19 mouse cellular contexts compared by ENCODE assay signal in the genomic region with DNA sequence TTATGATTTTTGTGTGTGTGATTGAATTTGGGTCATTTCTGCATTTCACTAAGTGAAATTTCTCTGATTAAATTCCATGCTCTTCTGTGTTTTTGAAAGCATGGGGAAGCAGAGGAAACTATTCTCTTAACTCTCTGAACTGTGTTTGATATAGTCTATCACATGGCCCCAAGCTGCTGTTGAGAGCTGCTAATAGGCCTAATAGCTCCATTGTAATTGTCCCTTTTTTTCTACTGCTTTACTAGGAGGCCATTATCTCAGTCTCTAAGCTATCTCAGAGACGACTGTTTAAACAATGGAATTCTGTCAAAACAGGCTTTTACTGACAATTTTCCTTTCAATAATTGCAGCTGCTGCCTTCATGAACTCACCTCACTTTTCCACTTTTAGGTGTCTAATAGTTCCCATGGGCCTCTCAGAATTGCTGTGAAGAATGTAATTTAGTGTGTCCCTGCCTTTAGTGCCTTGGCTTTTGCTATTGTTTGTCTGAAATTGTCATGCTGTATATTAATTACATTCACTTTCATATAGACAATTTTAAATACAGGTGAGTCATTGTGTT.
DNase-seq lines count a peak whose midpoint lies in the region; ATAC-seq and TF ChIP-seq lines count a peak whose summit lies in the region.
"Had no signal": no experiment of that assay in that cellular context is flagged by ENCODE, and none has a peak within 500 bp of the region (broad histone marks: within the 10 kb centered on the region; RNA-seq: fewer than 3 reads in every experiment).

No protein-coding gene starts in this region.

- ATAC-seq in embryonic facial prominence, embryonic 11.5 days (replicated peaks; ENCODE audit: insufficient number of reproducible peaks, low FRiP score, low TSS enrichment, low read depth) = no peak
- ATAC-seq in forebrain, embryonic 13.5 days = peak; percentile 88
- peak; percentile 96; the same call in 1 of the 2 replicates for ATAC-seq in forebrain, postnatal 0 days
- ATAC-seq: intestine, embryonic 16.5 days had no signal

- no peak overlapping the region for H3K4me2 ChIP-seq in embryonic facial prominence, embryonic 11.5 days (ENCODE audit: low read depth, low read length)
- H3K4me2 ChIP-seq in forebrain, embryonic 13.5 days = no peak overlapping the region
- no peak overlapping the region for H3K4me2 ChIP-seq in forebrain, postnatal 0 days (ENCODE audit: low read depth)
- H3K4me2 ChIP-seq: embryonic facial prominence, embryonic 15.5 days; heart, embryonic 13.5 days; hindbrain, embryonic 15.5 days had no signal

- DNase-seq in embryonic facial prominence, embryonic 11.5 days (ENCODE audit: low spot score) = peak; percentile 1
- DNase-seq in embryonic facial prominence, embryonic 10.5 days (ENCODE audit: low spot score) = no peak
- DNase-seq in brain, embryonic 14.5 days (ENCODE audit: low read depth) = peak; percentile 77
- peak; percentile 18 for DNase-seq in forebrain, postnatal 0 days
- no peak for DNase-seq in kidney, adult 2 months
- no peak for DNase-seq in cerebellum, postnatal 14 days
- DNase-seq in adrenal gland, adult 8-10 months = no peak
- DNase-seq: adrenal gland, postnatal 14 days; cerebellum, adult 18-20 months; cerebellum, adult 9-11 months; gastrocnemius, postnatal 36 days; heart, adult 11 months; heart, postnatal 36 days had no signal

- no peaks in the 10 kb centered on the region for H3K4me1 ChIP-seq in embryonic facial prominence, embryonic 11.5 days (ENCODE audit: control insufficient read depth, insufficient read depth, low read length)
- H3K4me1 ChIP-seq in embryonic facial prominence, embryonic 10.5 days = no peaks in the 10 kb centered on the region
- H3K4me1 ChIP-seq in forebrain, embryonic 13.5 days = 0 out of 2 replicates have a peak, but pooled peaks cover 5% of the 10 kb centered on the region
- no peaks in the 10 kb centered on the region for H3K4me1 ChIP-seq in forebrain, postnatal 0 days (ENCODE audit: insufficient read depth)
- H3K4me1 ChIP-seq in kidney, adult 2 months (ENCODE audit: control insufficient read depth, insufficient read depth, low read length) = no peaks in the 10 kb centered on the region
- H3K4me1 ChIP-seq: embryonic facial prominence, embryonic 15.5 days; heart, embryonic 13.5 days; hindbrain, embryonic 15.5 days had no signal

- WGBS in embryonic facial prominence, embryonic 11.5 days = 14% methylated on average over 1 of the region's 1 CpGs
- 29% methylated on average over 1 of the region's 1 CpGs for WGBS in embryonic facial prominence, embryonic 10.5 days
- 0% methylated on average over 1 of the region's 1 CpGs for WGBS in forebrain, embryonic 13.5 days
- 2% methylated on average over 1 of the region's 1 CpGs for WGBS in forebrain, postnatal 0 days
- 20% methylated on average over 1 of the region's 1 CpGs for WGBS in kidney, adult 2 months

- H3K27ac ChIP-seq in embryonic facial prominence, embryonic 11.5 days (replicated peaks; ENCODE audit: low read depth, low read length) = no peak overlapping the region
- H3K27ac ChIP-seq in embryonic facial prominence, embryonic 10.5 days (replicated peaks) = no peak overlapping the region
- H3K27ac ChIP-seq in forebrain, embryonic 13.5 days = no peak overlapping the region
- no peak overlapping the region for H3K27ac ChIP-seq in forebrain, postnatal 0 days (ENCODE audit: low read depth, low read length)
- no peak overlapping the region for H3K27ac ChIP-seq in kidney, adult 2 months (ENCODE audit: insufficient read depth, low read depth, low read length)
- H3K27ac ChIP-seq: embryonic facial prominence, embryonic 15.5 days; heart, embryonic 13.5 days; hindbrain, embryonic 15.5 days had no signal

- no peak overlapping the region for H3K4me3 ChIP-seq in embryonic facial prominence, embryonic 11.5 days (ENCODE audit: low read depth, low read length)
- no peak overlapping the region for H3K4me3 ChIP-seq in embryonic facial prominence, embryonic 10.5 days
- no peak overlapping the region for H3K4me3 ChIP-seq in forebrain, embryonic 13.5 days
- no peak overlapping the region for H3K4me3 ChIP-seq in forebrain, postnatal 0 days (ENCODE audit: low read depth, low read length)
- no peak overlapping the region for H3K4me3 ChIP-seq in kidney, adult 2 months (ENCODE audit: insufficient read depth, low read depth, low read length)
- H3K4me3 ChIP-seq: embryonic facial prominence, embryonic 15.5 days; erythroblast, embryonic 14.5 days; heart, embryonic 13.5 days; hindbrain, embryonic 15.5 days had no signal

- no peak overlapping the region for H3K9ac ChIP-seq in embryonic facial prominence, embryonic 11.5 days (replicated peaks; ENCODE audit: low read length)
- no peak overlapping the region for H3K9ac ChIP-seq in forebrain, embryonic 13.5 days
- no peak overlapping the region for H3K9ac ChIP-seq in forebrain, postnatal 0 days
- H3K9ac ChIP-seq: embryonic facial prominence, embryonic 15.5 days; heart, embryonic 13.5 days; hindbrain, embryonic 15.5 days had no signal

- no peaks in the 10 kb centered on the region for H3K27me3 ChIP-seq in embryonic facial prominence, embryonic 11.5 days (ENCODE audit: control insufficient read depth, insufficient read depth, low read length)
- H3K27me3 ChIP-seq in embryonic facial prominence, embryonic 10.5 days (replicated peaks; ENCODE audit: low read depth, poor library complexity, severe bottlenecking) = no peaks in the 10 kb centered on the region
- H3K27me3 ChIP-seq in forebrain, embryonic 13.5 days = no peaks in the 10 kb centered on the region
- no peaks in the 10 kb centered on the region for H3K27me3 ChIP-seq in forebrain, postnatal 0 days (ENCODE audit: insufficient read depth, low read length)
- H3K27me3 ChIP-seq in kidney, adult 2 months (replicated peaks; ENCODE audit: control insufficient read depth, insufficient read depth, low read length) = no peaks in the 10 kb centered on the region
- H3K27me3 ChIP-seq: embryonic facial prominence, embryonic 15.5 days; heart, embryonic 13.5 days; hindbrain, embryonic 15.5 days had no signal

- no peak for TF ChIP-seq POLR2A in brain, embryonic 14.5 days (IDR thresholded peaks at IDR 0.05; ENCODE audit: borderline replicate concordance, extremely low read depth, insufficient read depth, insufficient read length, poor library complexity, severe bottlenecking)
- no peak for TF ChIP-seq POLR2A in kidney, adult 2 months (IDR thresholded peaks at IDR 0.05; ENCODE audit: low read depth, low read length)

- no peak for TF ChIP-seq CTCF in brain, embryonic 14.5 days (IDR thresholded peaks at IDR 0.05; ENCODE audit: borderline replicate concordance, extremely low read depth, insufficient read depth, insufficient read length)
- TF ChIP-seq CTCF in forebrain, postnatal 0 days (IDR thresholded peaks at IDR 0.05; ENCODE audit: low read depth) = no peak
- no peak for TF ChIP-seq CTCF in kidney, adult 2 months (conservative IDR thresholded peaks at IDR 0.05; ENCODE audit: insufficient read depth, insufficient read length, low read depth, low read length)

- no peaks in the 10 kb centered on the region for H3K36me3 ChIP-seq in embryonic facial prominence, embryonic 11.5 days (replicated peaks; ENCODE audit: control insufficient read depth, insufficient read depth, low read depth, low read length)
- no peaks in the 10 kb centered on the region for H3K36me3 ChIP-seq in embryonic facial prominence, embryonic 10.5 days (replicated peaks)
- no peaks in the 10 kb centered on the region for H3K36me3 ChIP-seq in forebrain, embryonic 13.5 days (ENCODE audit: poor library complexity, severe bottlenecking)
- H3K36me3 ChIP-seq in forebrain, postnatal 0 days (ENCODE audit: insufficient read depth) = no peaks in the 10 kb centered on the region
- H3K36me3 ChIP-seq in kidney, adult 2 months (ENCODE audit: control insufficient read depth, insufficient read depth, low read length) = no peaks in the 10 kb centered on the region
- H3K36me3 ChIP-seq: embryonic facial prominence, embryonic 15.5 days; heart, embryonic 13.5 days; hindbrain, embryonic 15.5 days had no signal

- no peaks in the 10 kb centered on the region for H3K9me3 ChIP-seq in embryonic facial prominence, embryonic 11.5 days (replicated peaks; ENCODE audit: control insufficient read depth, low read length)
- H3K9me3 ChIP-seq in embryonic facial prominence, embryonic 10.5 days = no peaks in the 10 kb centered on the region
- H3K9me3 ChIP-seq in forebrain, embryonic 13.5 days (replicated peaks) = no peaks in the 10 kb centered on the region
- H3K9me3 ChIP-seq in forebrain, postnatal 0 days (ENCODE audit: low read length) = no peaks in the 10 kb centered on the region
- H3K9me3 ChIP-seq: embryonic facial prominence, embryonic 15.5 days; heart, embryonic 13.5 days; hindbrain, embryonic 15.5 days had no signal

Comparison
In these comparisons a context has a peak if more than half of its experiments do, and no peak if none do; other contexts are left out.
1. DNase-seq: peak in embryonic facial prominence, embryonic 11.5 days (single experiment), brain, embryonic 14.5 days (single experiment) and forebrain, postnatal 0 days (single experiment); none in embryonic facial prominence, embryonic 10.5 days (single experiment), kidney, adult 2 months (single experiment), cerebellum, postnatal 14 days (0 of 2) and adrenal gland, adult 8-10 months (single experiment).